Mouse (Mus musculus) macrophage (primary cell): ENCODE measurements around the gene Notch4. TPM values are rescaled to one million over a fixed set of nuclear protein-coding genes. Genes with fewer than 3 reads are reported as not detected.

Experiments
- H3K27ac ChIP-seq: fragments of 350-480 bp; formaldehyde crosslinking; 2 replicates; pipeline ENCODE4 v1.9.0; 2021
- H3K36me3 ChIP-seq: fragments of 350-480 bp; formaldehyde crosslinking; 2 replicates; pipeline ENCODE4 v1.9.0; 2021; ENCODE audit errors: inconsistent target
- H3K4me3 ChIP-seq: fragments of 350-480 bp; formaldehyde crosslinking; 2 replicates; pipeline ENCODE4 v1.9.0; 2021; ENCODE audit errors: inconsistent target
- H3K79me2 ChIP-seq: fragments of 350-480 bp; formaldehyde crosslinking; 2 replicates; pipeline ENCODE4 v1.9.0; 2021; ENCODE audit errors: inconsistent target
- WGBS: methylation state at CpG from one replicate; pipeline ENCODE4 v1.1.7; 2026; ENCODE audit warnings: inconsistent platforms; ENCODE audit not compliant: missing documents; 5-methylcytosine and 5-hydroxymethylcytosine counted together
- polyA plus RNA-seq: library from polyadenylated mRNA; stranded (reverse); fragments of 250-400 nt; gene quantifications from 3 replicates; pipeline ENCODE4 v1.2.4, GENCODE M21; 2018; ENCODE audit warnings: inconsistent platforms

Gene Notch4
- polyA plus RNA-seq, 1 experiment from 2014 or later, result 0.11 TPM

DNA sequence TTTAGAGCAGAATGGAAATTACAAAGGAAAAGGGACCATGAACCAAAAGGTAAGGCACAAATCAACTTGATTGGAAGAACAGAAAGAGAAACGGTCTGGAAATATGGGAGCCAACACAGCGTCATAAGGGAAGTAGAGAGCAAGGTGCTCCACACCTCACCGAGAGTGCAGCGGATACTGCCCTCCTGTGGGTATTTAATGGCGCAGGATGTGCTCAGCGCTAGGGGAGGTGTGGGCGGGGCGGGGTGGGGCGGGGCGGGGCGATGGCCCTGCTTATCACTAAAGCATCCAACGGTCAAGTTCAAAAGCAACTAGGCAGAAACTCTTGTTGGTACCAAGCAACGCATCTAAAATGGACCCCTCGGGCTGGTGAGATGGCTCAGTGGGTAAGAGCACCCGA, 4.2 kb upstream of the Notch4 start:
- Histone ChIP-seq H3K4me3 (no peak overlapping the region), H3K79me2 (no peaks in the 10 kb centered on the region), H3K27ac (no peak overlapping the region), H3K36me3 (no peaks in the 10 kb centered on the region)
- WGBS, result 80% methylated on average over 4 of the region's 15 CpGs

DNA sequence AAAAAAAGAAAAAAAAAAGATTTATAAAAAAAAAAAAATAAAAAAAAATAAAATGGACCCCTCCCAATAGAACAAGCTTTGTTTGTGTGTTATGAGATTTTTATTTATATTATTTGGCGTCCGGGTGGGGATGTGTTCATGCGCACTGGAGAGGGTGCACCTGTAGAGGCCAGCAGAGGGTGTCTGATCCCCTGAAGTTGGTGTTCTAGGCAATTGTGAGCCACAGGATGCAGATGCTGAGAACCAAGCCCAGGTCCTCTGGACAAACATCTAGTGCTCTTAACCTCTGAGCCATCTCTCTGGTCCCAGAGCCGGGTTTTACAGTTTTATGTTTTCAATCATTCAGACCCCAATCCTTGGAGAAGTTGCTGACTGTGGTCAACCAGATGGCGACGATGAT, 3.6 kb upstream of the Notch4 start:
- 81% methylated on average over 6 of the region's 6 CpGs for WGBS
- H3K79me2 ChIP-seq, result no peaks in the 10 kb centered on the region
- H3K36me3 ChIP-seq, result no peaks in the 10 kb centered on the region
- no peak overlapping the region for H3K4me3 ChIP-seq
- H3K27ac ChIP-seq, result no peak overlapping the region

DNA sequence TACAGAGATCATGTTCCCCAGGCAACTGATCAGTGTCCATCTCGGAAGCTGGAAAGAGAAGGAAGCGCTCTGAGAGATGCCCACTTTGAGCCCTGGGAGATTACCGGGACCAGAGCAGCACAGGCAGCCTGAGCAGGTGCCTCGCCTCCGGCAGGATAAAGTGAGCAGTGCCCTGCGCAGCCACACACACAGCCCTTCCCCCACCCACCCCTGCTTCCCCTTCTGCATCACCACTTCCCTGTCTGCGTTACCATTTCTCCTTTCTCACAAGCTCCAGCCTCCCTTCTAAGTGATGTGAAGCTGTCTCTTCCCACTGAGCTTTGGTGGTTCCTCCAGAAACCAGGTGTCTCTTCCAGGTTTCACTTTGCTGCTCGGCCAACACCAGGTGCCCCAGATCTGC, 2.9 kb upstream of the Notch4 start:
- H3K36me3 ChIP-seq, result no peaks in the 10 kb centered on the region
- 0 out of 2 replicates have a peak overlapping the region, but pooled peaks have one; percentile 12 for H3K27ac ChIP-seq
- whole genome bisulfite sequencing, result 3% methylated on average over 8 of the region's 8 CpGs
- H3K4me3 ChIP-seq, result no peak overlapping the region
- no peaks in the 10 kb centered on the region for H3K79me2 ChIP-seq

DNA sequence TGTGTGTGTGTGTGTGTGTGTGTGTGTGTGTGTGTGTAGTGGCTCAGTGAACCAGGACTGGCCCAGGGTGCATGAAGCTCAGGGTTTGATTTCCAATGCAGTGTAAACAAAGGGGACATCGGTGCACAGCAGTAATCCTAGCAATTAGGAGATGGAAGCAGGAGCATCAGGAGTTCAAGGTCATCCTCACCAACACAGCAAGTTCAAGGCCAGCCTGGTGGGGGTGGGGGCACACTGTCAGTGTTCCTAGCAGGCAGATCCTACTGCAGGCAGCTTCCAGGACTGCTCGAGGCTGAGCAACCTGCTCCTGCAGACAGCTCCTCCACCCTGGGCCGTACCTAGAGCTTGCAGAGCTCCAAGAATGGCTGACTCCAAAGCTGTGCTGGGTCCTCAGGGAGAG, 1.5 kb upstream of the Notch4 start:
- Histone ChIP-seq H3K4me3 (no peak overlapping the region), H3K36me3 (no peaks in the 10 kb centered on the region), H3K27ac (no peak overlapping the region), H3K79me2 (no peaks in the 10 kb centered on the region)
- WGBS, result 95% methylated on average over 3 of the region's 3 CpGs

- Histone ChIP-seq H3K4me3 (no peak overlapping the region), H3K27ac (no peak overlapping the region), H3K36me3 (no peaks in the 10 kb centered on the region), H3K79me2 (no peaks in the 10 kb centered on the region)
- WGBS, result 95% methylated on average over 11 of the region's 11 CpGs
Measured at GRCm38 (mm10) chr17:34563354-34563753, 714 bp upstream of the Notch4 start.

GRCm38 (mm10) chr17:34564796-34565195, 728 bp downstream of the Notch4 start:
- Histone ChIP-seq H3K4me3 (no peak overlapping the region), H3K27ac (no peak overlapping the region), H3K79me2 (no peaks in the 10 kb centered on the region), H3K36me3 (no peaks in the 10 kb centered on the region)
- WGBS, result 100% methylated on average over 1 of the region's 3 CpGs

GRCm38 (mm10) chr17:34567311-34567710, 3.2 kb downstream of the Notch4 start:
- H3K79me2 ChIP-seq, result no peaks in the 10 kb centered on the region
- no peak overlapping the region for H3K27ac ChIP-seq
- H3K4me3 ChIP-seq, result no peak overlapping the region
- H3K36me3 ChIP-seq, result no peaks in the 10 kb centered on the region
- WGBS, result 92% methylated on average over 9 of the region's 9 CpGs

GRCm38 (mm10) chr17:34568421-34568820, 4.4 kb downstream of the Notch4 start:
- no peak overlapping the region for H3K27ac ChIP-seq
- H3K4me3 ChIP-seq, result no peak overlapping the region
- H3K36me3 ChIP-seq, result no peaks in the 10 kb centered on the region
- 86% methylated on average over 13 of the region's 13 CpGs for WGBS
- H3K79me2 ChIP-seq, result no peaks in the 10 kb centered on the region

GRCm38 (mm10) chr17:34569919-34570318, 5.9 kb downstream of the Notch4 start:
- Histone ChIP-seq H3K79me2 (no peaks in the 10 kb centered on the region), H3K4me3 (no peak overlapping the region), H3K27ac (no peak overlapping the region), H3K36me3 (no peaks in the 10 kb centered on the region)
- WGBS, result 86% methylated on average over 4 of the region's 4 CpGs

DNA sequence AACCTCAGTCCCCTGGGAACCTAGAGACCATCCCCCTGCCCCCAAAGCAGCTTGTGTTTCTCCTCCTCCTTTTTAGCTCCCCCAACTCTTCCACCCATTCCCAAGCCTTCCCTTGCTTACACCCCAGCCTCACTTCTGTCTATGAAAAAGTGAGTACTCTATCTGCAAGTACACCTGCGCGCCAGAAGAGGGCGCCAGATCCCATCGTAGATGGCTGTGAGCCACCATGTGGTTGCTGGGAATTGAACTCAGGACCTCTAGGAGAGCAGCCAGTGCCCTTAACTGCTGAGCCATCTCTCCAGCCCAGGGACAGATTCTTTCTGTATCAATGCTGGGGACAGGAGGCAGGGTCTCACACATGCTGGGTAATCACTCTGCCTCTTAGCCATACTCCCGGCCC, 7.8 kb downstream of the Notch4 start:
- no peak overlapping the region for H3K4me3 ChIP-seq
- 46% methylated on average over 5 of the region's 5 CpGs for WGBS
- no peak overlapping the region for H3K27ac ChIP-seq
- no peaks in the 10 kb centered on the region for H3K36me3 ChIP-seq
- no peaks in the 10 kb centered on the region for H3K79me2 ChIP-seq

GRCm38 (mm10) chr17:34572361-34572760, 8.3 kb downstream of the Notch4 start:
- Histone ChIP-seq H3K79me2 (no peaks in the 10 kb centered on the region), H3K36me3 (no peaks in the 10 kb centered on the region), H3K4me3 (no peak overlapping the region), H3K27ac (no peak overlapping the region)
- WGBS, result 83% methylated on average over 15 of the region's 15 CpGs

GRCm38 (mm10) chr17:34576577-34576976, 12.5 kb downstream of the Notch4 start:
- H3K36me3 ChIP-seq, result no peaks in the 10 kb centered on the region
- no peaks in the 10 kb centered on the region for H3K79me2 ChIP-seq
- no peak overlapping the region for H3K27ac ChIP-seq
- H3K4me3 ChIP-seq, result no peak overlapping the region
- 78% methylated on average over 5 of the region's 5 CpGs for WGBS

DNA sequence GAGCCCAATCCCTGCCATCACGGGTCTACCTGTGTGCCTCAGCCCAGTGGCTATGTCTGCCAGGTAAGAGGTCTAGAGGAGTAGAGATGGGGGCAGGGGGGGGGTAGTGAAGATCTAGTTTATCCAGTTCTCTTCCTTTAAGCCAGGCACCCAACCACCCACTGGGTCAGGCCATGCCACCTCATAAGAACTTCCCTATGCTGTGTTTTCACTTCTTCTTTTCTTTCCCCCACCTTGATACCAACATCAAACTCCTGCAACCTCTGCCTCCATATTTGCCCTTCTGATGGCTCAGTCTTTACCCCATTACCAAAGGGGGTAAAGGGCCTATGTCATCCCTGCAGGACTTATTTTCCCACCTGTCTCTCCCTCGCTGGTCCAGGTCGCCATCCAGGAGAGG, 14.0 kb downstream of the Notch4 start:
- no peak overlapping the region for H3K4me3 ChIP-seq
- no peak overlapping the region for H3K27ac ChIP-seq
- H3K79me2 ChIP-seq, result no peaks in the 10 kb centered on the region
- WGBS, result 80% methylated on average over 3 of the region's 3 CpGs
- H3K36me3 ChIP-seq, result no peaks in the 10 kb centered on the region

- no peaks in the 10 kb centered on the region for H3K36me3 ChIP-seq
- no peak overlapping the region for H3K27ac ChIP-seq
- no peak overlapping the region for H3K4me3 ChIP-seq
- no peaks in the 10 kb centered on the region for H3K79me2 ChIP-seq
- 89% methylated on average over 12 of the region's 12 CpGs for WGBS
Measured at GRCm38 (mm10) chr17:34582528-34582927, 18.5 kb downstream of the Notch4 start.

GRCm38 (mm10) chr17:34583397-34583796, 19.3 kb downstream of the Notch4 start:
- Histone ChIP-seq H3K27ac (no peak overlapping the region), H3K79me2 (peaks cover 7% of the 10 kb centered on the region; the same call in 1 of the 2 replicates), H3K36me3 (no peaks in the 10 kb centered on the region), H3K4me3 (no peak overlapping the region)
- 79% methylated on average over 7 of the region's 7 CpGs for WGBS

GRCm38 (mm10) chr17:34583819-34584218, 19.8 kb downstream of the Notch4 start:
- 96% methylated on average over 8 of the region's 8 CpGs for WGBS
- H3K36me3 ChIP-seq, result no peaks in the 10 kb centered on the region
- H3K79me2 ChIP-seq, result peaks cover 12% of the 10 kb centered on the region; the same call in 1 of the 2 replicates
- H3K4me3 ChIP-seq, result no peak overlapping the region
- H3K27ac ChIP-seq, result no peak overlapping the region
